Mouse (Mus musculus) midbrain, embryonic 11.5 days (tissue): ENCODE data around the gene Ano2. TPM values are rescaled to one million over a fixed set of nuclear protein-coding genes. Genes with fewer than 3 reads are reported as not detected.
A peak's percentile ranks its signal among the peaks of the same experiment; 100 is the strongest.

Source experiments
- ATAC-seq: fragments of 200-750 bp; cut with Nextera tagmentation; 2 replicates; pipeline ENCODE4 v1.8.0; 2017; ENCODE audit warnings: moderate TSS enrichment, moderate library complexity; ENCODE audit not compliant: low FRiP score
- DNase-seq: peaks from one replicate; pipeline ENCODE4 v3.0.0; 2015; ENCODE audit warnings: low spot score; ENCODE audit errors: missing footprints
- H3K27ac ChIP-seq: fragments of 300-500 bp; sonication (generic); 2 replicates; pipeline ENCODE4 v1.5.1; 2014; ENCODE audit warnings: low read depth, low read length
- H3K27me3 ChIP-seq: fragments of 300-500 bp; sonication (generic); 2 replicates; pipeline ENCODE4 v1.6.1; 2014; ENCODE audit warnings: mild to moderate bottlenecking, low read length, moderate library complexity, mixed read lengths; ENCODE audit not compliant: control insufficient read depth, insufficient read depth
- H3K36me3 ChIP-seq: fragments of 300-500 bp; sonication (generic); 2 replicates; pipeline ENCODE4 v1.6.1; 2014; ENCODE audit warnings: mild to moderate bottlenecking, low read length, moderate library complexity, mixed read lengths; ENCODE audit not compliant: control insufficient read depth, insufficient read depth
- H3K4me1 ChIP-seq: fragments of 300-500 bp; sonication (generic); 2 replicates; pipeline ENCODE4 v1.6.1; 2014; ENCODE audit warnings: low read length; ENCODE audit not compliant: control insufficient read depth, insufficient read depth
- H3K4me2 ChIP-seq: fragments of 300-500 bp; sonication (generic); 2 replicates; pipeline ENCODE4 v1.6.1; 2014; ENCODE audit warnings: mild to moderate bottlenecking, moderate library complexity
- H3K4me3 ChIP-seq: fragments of 300-500 bp; sonication (generic); 2 replicates; pipeline ENCODE4 v1.5.1; 2014; ENCODE audit warnings: low read depth, low read length
- H3K9ac ChIP-seq: fragments of 300-500 bp; sonication (generic); 2 replicates; pipeline ENCODE4 v1.6.1; 2014; ENCODE audit warnings: low read length
- H3K9me3 ChIP-seq: fragments of 300-500 bp; sonication (generic); 2 replicates; pipeline ENCODE4 v1.6.1; 2016; ENCODE audit warnings: low read length; ENCODE audit not compliant: control insufficient read depth
- WGBS: fragments of 180-500 bp; shearing (Covaris S2); extraction: QIAGEN DNeasy Blood & Tissue Kit; methylation state at CpG from one replicate; pipeline ENCODE4 v1.1.7; 2014; 5-methylcytosine and 5-hydroxymethylcytosine counted together
- polyA plus RNA-seq: library from polyadenylated mRNA; unstranded; fragments of >200 nt; fragmentation: Nextera tagmentation; extraction: Ambion mirVana; gene quantifications from 2 replicates; pipeline ENCODE4 v1.2.1, GENCODE M21; 2014

The Ano2 gene
- polyA plus RNA-seq, 1 experiment from 2014 or later, result 0.31 TPM

GRCm38 (mm10) chr6:126001797-126002196, 311.6 kb downstream of the Ano2 start:
- no peak overlapping the region for H3K9ac ChIP-seq
- WGBS, result 21% methylated on average over 2 of the region's 2 CpGs
- H3K4me3 ChIP-seq, result no peak overlapping the region
- no peaks in the 10 kb centered on the region for H3K9me3 ChIP-seq
- no peak overlapping the region for H3K4me2 ChIP-seq
- H3K27me3 ChIP-seq, result no peaks in the 10 kb centered on the region
- peaks cover 4% of the 10 kb centered on the region; the same call in 1 of the 2 replicates for H3K4me1 ChIP-seq
- DNase-seq (no peak), ATAC-seq (no peak)
- H3K36me3 ChIP-seq, result no peaks in the 10 kb centered on the region
- no peak overlapping the region for H3K27ac ChIP-seq

- peak; percentile 79 for ATAC-seq
- H3K27ac ChIP-seq, result no peak overlapping the region
- no peak overlapping the region for H3K4me3 ChIP-seq
- DNase-seq, result peak; percentile 88
- no peaks in the 10 kb centered on the region for H3K9me3 ChIP-seq
- H3K4me1 ChIP-seq, result peaks cover 4% of the 10 kb centered on the region; the same call in 1 of the 2 replicates
- no peaks in the 10 kb centered on the region for H3K36me3 ChIP-seq
- H3K9ac ChIP-seq, result no peak overlapping the region
- H3K27me3 ChIP-seq, result no peaks in the 10 kb centered on the region
- WGBS, result 7% methylated on average over 4 of the region's 4 CpGs
- no peak overlapping the region for H3K4me2 ChIP-seq
Measured at GRCm38 (mm10) chr6:126003002-126003742, 313.0 kb downstream of the Ano2 start.

- no peak overlapping the region for H3K27ac ChIP-seq
- DNase-seq, result no peak
- H3K27me3 ChIP-seq, result no peaks in the 10 kb centered on the region
- H3K9ac ChIP-seq, result no peak overlapping the region
- ATAC-seq, result no peak
- H3K4me3 ChIP-seq, result no peak overlapping the region
- no peak overlapping the region for H3K4me2 ChIP-seq
- WGBS, result 89% methylated on average over 6 of the region's 6 CpGs
- peaks cover 4% of the 10 kb centered on the region; the same call in 1 of the 2 replicates for H3K4me1 ChIP-seq
- no peaks in the 10 kb centered on the region for H3K9me3 ChIP-seq
- H3K36me3 ChIP-seq, result no peaks in the 10 kb centered on the region
Measured at GRCm38 (mm10) chr6:126006647-126007046, 316.4 kb downstream of the Ano2 start.

GRCm38 (mm10) chr6:126009083-126009482, 318.9 kb downstream of the Ano2 start:
- ATAC-seq, result no peak
- Histone ChIP-seq H3K4me2 (no peak overlapping the region), H3K4me3 (no peak overlapping the region), H3K27ac (no peak overlapping the region), H3K9ac (no peak overlapping the region), H3K9me3 (no peaks in the 10 kb centered on the region), H3K27me3 (no peaks in the 10 kb centered on the region), H3K4me1 (no peaks in the 10 kb centered on the region), H3K36me3 (no peaks in the 10 kb centered on the region)
- no peak for DNase-seq
- 50% methylated on average over 3 of the region's 3 CpGs for WGBS

- 89% methylated on average over 2 of the region's 2 CpGs for WGBS
- Histone ChIP-seq H3K36me3 (no peaks in the 10 kb centered on the region), H3K4me2 (no peak overlapping the region), H3K9ac (no peak overlapping the region), H3K27ac (no peak overlapping the region), H3K27me3 (no peaks in the 10 kb centered on the region), H3K4me3 (no peak overlapping the region), H3K4me1 (no peaks in the 10 kb centered on the region), H3K9me3 (no peaks in the 10 kb centered on the region)
- DNase-seq (no peak), ATAC-seq (no peak)
Measured at GRCm38 (mm10) chr6:126016991-126017390, 326.8 kb downstream of the Ano2 start.

- ATAC-seq, result no peak
- WGBS, result 71% methylated on average over 1 of the region's 1 CpGs
Measured at GRCm38 (mm10) chr6:126018411-126018810, 328.2 kb downstream of the Ano2 start.

GRCm38 (mm10) chr6:126033693-126034402, 343.6 kb downstream of the Ano2 start:
- no peak overlapping the region for H3K4me3 ChIP-seq
- 76% methylated on average over 8 of the region's 8 CpGs for WGBS
- no peaks in the 10 kb centered on the region for H3K9me3 ChIP-seq
- DNase-seq (no peak), ATAC-seq (no peak)
- no peak overlapping the region for H3K27ac ChIP-seq
- no peak overlapping the region for H3K4me2 ChIP-seq
- H3K9ac ChIP-seq, result no peak overlapping the region
- no peaks in the 10 kb centered on the region for H3K36me3 ChIP-seq
- H3K27me3 ChIP-seq, result no peaks in the 10 kb centered on the region
- H3K4me1 ChIP-seq, result no peaks in the 10 kb centered on the region

More at GRCm38 (mm10) chr6:126018411-126018810, 328.2 kb downstream of the Ano2 start:
- no peaks in the 10 kb centered on the region for H3K27me3 ChIP-seq
- H3K4me2 ChIP-seq, result no peak overlapping the region
- DNase-seq, result no peak
- H3K36me3 ChIP-seq, result no peaks in the 10 kb centered on the region
- no peaks in the 10 kb centered on the region for H3K9me3 ChIP-seq
- H3K4me3 ChIP-seq, result no peak overlapping the region
- no peak overlapping the region for H3K27ac ChIP-seq
- H3K9ac ChIP-seq, result no peak overlapping the region
- no peaks in the 10 kb centered on the region for H3K4me1 ChIP-seq

GRCm38 (mm10) chr6:126034403-126034724, 344.1 kb downstream of the Ano2 start:
- Histone ChIP-seq H3K27me3 (no peaks in the 10 kb centered on the region), H3K4me1 (no peaks in the 10 kb centered on the region), H3K9ac (no peak overlapping the region), H3K4me3 (no peak overlapping the region), H3K36me3 (no peaks in the 10 kb centered on the region), H3K4me2 (no peak overlapping the region), H3K27ac (no peak overlapping the region), H3K9me3 (no peaks in the 10 kb centered on the region)
- DNase-seq (no peak), ATAC-seq (no peak)
- 42% methylated on average over 2 of the region's 2 CpGs for WGBS

- Histone ChIP-seq H3K9ac (no peak overlapping the region), H3K9me3 (no peaks in the 10 kb centered on the region), H3K4me2 (no peak overlapping the region), H3K27ac (no peak overlapping the region), H3K36me3 (no peaks in the 10 kb centered on the region), H3K4me1 (no peaks in the 10 kb centered on the region), H3K4me3 (no peak overlapping the region), H3K27me3 (no peaks in the 10 kb centered on the region)
- 86% methylated on average over 7 of the region's 7 CpGs for WGBS
- no peak for ATAC-seq
- DNase-seq, result no peak
Measured at GRCm38 (mm10) chr6:126034728-126035127, 344.5 kb downstream of the Ano2 start.
